ENCODE assay signal across 10 mouse cellular contexts in the genomic region with DNA sequence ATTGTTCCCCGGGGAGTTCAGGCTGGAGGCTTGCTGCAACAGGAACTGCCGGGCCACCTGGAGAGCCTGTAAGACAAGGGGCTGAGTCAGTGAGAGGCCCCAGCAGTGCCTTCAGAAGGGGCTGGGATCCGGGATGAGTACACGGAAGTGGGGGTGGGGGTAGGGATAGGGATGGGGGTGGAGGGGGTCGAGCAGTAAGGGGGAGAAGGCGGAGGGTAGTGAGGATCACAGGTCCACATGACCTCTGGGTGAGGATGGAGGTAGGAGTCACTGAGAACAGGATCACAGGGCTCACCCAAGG. TPM values are rescaled to one million over a fixed set of nuclear protein-coding genes. Genes with fewer than 3 reads are reported as not detected.
DNase-seq lines count a peak whose midpoint lies in the region; ATAC-seq and TF ChIP-seq lines count a peak whose summit lies in the region.
"Had no signal": no experiment of that assay in that cellular context is flagged by ENCODE, and none has a peak within 500 bp of the region (broad histone marks: within the 10 kb centered on the region; RNA-seq: fewer than 3 reads in every experiment).

No protein-coding gene starts in this region.

- peak overlapping the region; percentile 8; the same call in 1 of the 2 replicates for H3K9ac ChIP-seq in heart, embryonic 13.5 days
- H3K9ac ChIP-seq in forebrain, postnatal 0 days = no peak overlapping the region
- H3K9ac ChIP-seq in liver, embryonic 16.5 days (ENCODE audit: low read depth, low read length) = no peak overlapping the region

- H3K4me2 ChIP-seq in heart, embryonic 13.5 days = 0 out of 2 replicates have a peak overlapping the region, but pooled peaks have one; percentile 11
- no peak overlapping the region for H3K4me2 ChIP-seq in forebrain, postnatal 0 days (ENCODE audit: low read depth)
- H3K4me2 ChIP-seq in liver, embryonic 16.5 days (ENCODE audit: low read depth, low read length) = no peak overlapping the region

- WGBS in heart, embryonic 13.5 days = 32% methylated on average over 6 of the region's 6 CpGs
- 29% methylated on average over 6 of the region's 6 CpGs for WGBS in forebrain, postnatal 0 days
- WGBS in liver, embryonic 16.5 days (ENCODE audit: insufficient replicate concordance) = 17% methylated on average over 6 of the region's 6 CpGs
- 27% methylated on average over 6 of the region's 6 CpGs for WGBS in lung, adult 2 months

- no peak for TF ChIP-seq CTCF in E14TG2a.4 (conservative IDR thresholded peaks at IDR 0.05; ENCODE audit: low read length)
- no peak for TF ChIP-seq CTCF in forebrain, postnatal 0 days (IDR thresholded peaks at IDR 0.05; ENCODE audit: low read depth)
- TF ChIP-seq CTCF in lung, adult 2 months (IDR thresholded peaks at IDR 0.05; ENCODE audit: insufficient read depth, low read length) = no peak

- no peak for TF ChIP-seq POLR2A in lung, adult 2 months (IDR thresholded peaks at IDR 0.05; ENCODE audit: borderline replicate concordance, extremely low read depth, low read depth, low read length)

- H3K9me3 ChIP-seq in heart, embryonic 13.5 days = no peaks in the 10 kb centered on the region
- no peaks in the 10 kb centered on the region for H3K9me3 ChIP-seq in E14TG2a.4 (ENCODE audit: low read length)
- no peaks in the 10 kb centered on the region for H3K9me3 ChIP-seq in forebrain, postnatal 0 days (ENCODE audit: low read length)
- no peaks in the 10 kb centered on the region for H3K9me3 ChIP-seq in liver, embryonic 16.5 days (replicated peaks; ENCODE audit: control insufficient read depth, low read length)

- peak overlapping the region; percentile 65 for H3K27ac ChIP-seq in heart, embryonic 13.5 days (replicated peaks)
- peak overlapping the region; percentile 59 for H3K27ac ChIP-seq in forebrain, postnatal 0 days (ENCODE audit: low read depth, low read length)
- H3K27ac ChIP-seq in liver, embryonic 16.5 days (ENCODE audit: low read length) = 0 out of 2 replicates have a peak overlapping the region, but pooled peaks have one; percentile 22

- DNase-seq in heart, postnatal 14 days = no peak
- no peak for DNase-seq in forebrain, postnatal 0 days
- no peak for DNase-seq in right cerebral cortex, postnatal 36 days (ENCODE audit: low spot score in 2 of 2)
- DNase-seq in right cerebral cortex, postnatal 14 days = no peak
- DNase-seq in lung, adult 2 months = no peak
- DNase-seq: kidney, adult 8-10 months had no signal

- ATAC-seq in heart, embryonic 13.5 days (ENCODE audit: extremely low read depth, insufficient number of reproducible peaks, low FRiP score, low TSS enrichment) = no peak; the same call in 1 of the 2 replicates
- peak; percentile 19 for ATAC-seq in forebrain, postnatal 0 days
- peak; percentile 20; the same call in 1 of the 2 replicates for ATAC-seq in liver, embryonic 16.5 days (ENCODE audit: low read depth)

- peaks cover 42% of the 10 kb centered on the region for H3K36me3 ChIP-seq in heart, embryonic 13.5 days
- H3K36me3 ChIP-seq in E14TG2a.4 (ENCODE audit: insufficient read depth, low read length) = peaks cover 64% of the 10 kb centered on the region
- no peaks in the 10 kb centered on the region for H3K36me3 ChIP-seq in forebrain, postnatal 0 days (ENCODE audit: insufficient read depth)
- H3K36me3 ChIP-seq in liver, embryonic 16.5 days (ENCODE audit: control insufficient read depth, insufficient read depth) = no peaks in the 10 kb centered on the region

- H3K4me1 ChIP-seq in heart, embryonic 13.5 days = peaks cover 43% of the 10 kb centered on the region
- H3K4me1 ChIP-seq in E14TG2a.4 (replicated peaks; ENCODE audit: low read depth, low read length) = peaks cover 78% of the 10 kb centered on the region
- peaks cover 14% of the 10 kb centered on the region for H3K4me1 ChIP-seq in forebrain, postnatal 0 days (ENCODE audit: insufficient read depth)
- peaks cover 14% of the 10 kb centered on the region for H3K4me1 ChIP-seq in liver, embryonic 16.5 days (ENCODE audit: control insufficient read depth, low read depth, low read length)
- peaks cover 4% of the 10 kb centered on the region; the same call in 1 of the 2 replicates for H3K4me1 ChIP-seq in lung, adult 2 months (ENCODE audit: control insufficient read depth, insufficient read depth, low read length)

- intact Hi-C loops in heart, postnatal 14 days (cut with DNase I) = no loop called here

- no peaks in the 10 kb centered on the region for H3K27me3 ChIP-seq in heart, embryonic 13.5 days (replicated peaks)
- no peaks in the 10 kb centered on the region for H3K27me3 ChIP-seq in E14TG2a.4 (ENCODE audit: insufficient read depth, low read length)
- no peaks in the 10 kb centered on the region for H3K27me3 ChIP-seq in forebrain, postnatal 0 days (ENCODE audit: insufficient read depth, low read length)
- H3K27me3 ChIP-seq in liver, embryonic 16.5 days (ENCODE audit: control insufficient read depth, insufficient read depth, low read depth, low read length) = no peaks in the 10 kb centered on the region

- no peak overlapping the region for H3K4me3 ChIP-seq in heart, embryonic 13.5 days
- peak overlapping the region; percentile 59; the same call in 1 of the 2 replicates for H3K4me3 ChIP-seq in E14TG2a.4 (replicated peaks; ENCODE audit: low read length)
- no peak overlapping the region for H3K4me3 ChIP-seq in forebrain, postnatal 0 days (ENCODE audit: low read depth, low read length)
- no peak overlapping the region for H3K4me3 ChIP-seq in liver, embryonic 16.5 days (ENCODE audit: low read depth, low read length)
- no peak overlapping the region for H3K4me3 ChIP-seq in lung, adult 2 months (replicated peaks; ENCODE audit: extremely low read depth, low read depth, low read length)
- H3K4me3 ChIP-seq: erythroblast, embryonic 14.5 days had no signal

RNA-seq across cellular contexts. Expression of gene Foxp4, which starts 36.3 kb away (rescaled TPM):
- polyA plus RNA-seq in heart, embryonic 13.5 days (2015; fragmentation: Nextera tagmentation; extraction: Ambion mirVana) = 9.0 and 9.2 TPM in 2 replicates
- total RNA-seq in heart, postnatal 14 days (2021) = 10 to 100 TPM; 12.2 to 13.6 TPM
- 108 and 109 TPM in 2 replicates for total RNA-seq in forebrain, postnatal 0 days (2014; rRNA removed)
- 45.7 and 56.4 TPM in 2 replicates for polyA plus RNA-seq in forebrain, postnatal 0 days (2015; fragmentation: Nextera tagmentation; extraction: Ambion mirVana)
- polyA plus RNA-seq in liver, embryonic 16.5 days (2015; fragmentation: Nextera tagmentation; extraction: Ambion mirVana) = 3.4 and 4.0 TPM in 2 replicates
- polyA plus RNA-seq in lung, adult 2 months (2012; rRNA removed) = 100 and 117 TPM in 2 replicates

RNA-seq across cellular contexts. Expression of gene Mdfi, which starts 53.6 kb away (rescaled TPM):
- 11.9 and 12.5 TPM in 2 replicates for polyA plus RNA-seq in heart, embryonic 13.5 days (2015; fragmentation: Nextera tagmentation; extraction: Ambion mirVana)
- 1 to 10 TPM; 2.8 to 3.9 TPM for total RNA-seq in heart, postnatal 14 days (2021)
- total RNA-seq in forebrain, postnatal 0 days (2014; rRNA removed) = 9.5 and 17.5 TPM in 2 replicates
- polyA plus RNA-seq in forebrain, postnatal 0 days (2015; fragmentation: Nextera tagmentation; extraction: Ambion mirVana) = 0.99 and 1.3 TPM in 2 replicates
- 0.47 and 0.84 TPM in 2 replicates for polyA plus RNA-seq in liver, embryonic 16.5 days (2015; fragmentation: Nextera tagmentation; extraction: Ambion mirVana)
- polyA plus RNA-seq in lung, adult 2 months (2012; rRNA removed) = 38.8 and 51.1 TPM in 2 replicates
